Mouse (Mus musculus) left cerebral cortex, postnatal 36 days (tissue): ENCODE results near the gene Rsg1. TPM values are rescaled to one million over a fixed set of nuclear protein-coding genes. Genes with fewer than 3 reads are reported as not detected.

Source experiments
- DNase-seq, 2 experiments: peaks; one replicate each; pipeline ENCODE4 v3.0.0; 2021 to 2022; ENCODE audit warnings: low spot score in 2 of 2, mixed read lengths in 1 of 2
- intact Hi-C: fragments of 180-260 bp; cut with DNase I; formaldehyde crosslinking; loops from one replicate; pipeline ENCODE4 v1.15.1; 2025
- total RNA-seq, 2 experiments: library from RNA; stranded (reverse); gene quantifications; 2 replicates each; pipeline ENCODE4 v1.2.3; 2021

Gene Rsg1
- total RNA-seq, 2 experiments from 2014 or later: 3.2 to 3.3 TPM

- intact Hi-C loops: loop anchor here (5.0 kb wide), 2 partner anchors 67 to 127 kb away; no protein-coding TSS in a partner anchor
- DNase-seq: no peak
These were observed 55.3 kb downstream of the Rsg1 start for GRCm38 (mm10) chr4:141269080-141269479.

- intact Hi-C loops: loop anchor here (5.0 kb wide), 1 partner anchor 307 kb away; no protein-coding TSS in a partner anchor
- no peak for DNase-seq
These were observed 56.6 kb downstream of the Rsg1 start for GRCm38 (mm10) chr4:141270201-141270940.

DNA sequence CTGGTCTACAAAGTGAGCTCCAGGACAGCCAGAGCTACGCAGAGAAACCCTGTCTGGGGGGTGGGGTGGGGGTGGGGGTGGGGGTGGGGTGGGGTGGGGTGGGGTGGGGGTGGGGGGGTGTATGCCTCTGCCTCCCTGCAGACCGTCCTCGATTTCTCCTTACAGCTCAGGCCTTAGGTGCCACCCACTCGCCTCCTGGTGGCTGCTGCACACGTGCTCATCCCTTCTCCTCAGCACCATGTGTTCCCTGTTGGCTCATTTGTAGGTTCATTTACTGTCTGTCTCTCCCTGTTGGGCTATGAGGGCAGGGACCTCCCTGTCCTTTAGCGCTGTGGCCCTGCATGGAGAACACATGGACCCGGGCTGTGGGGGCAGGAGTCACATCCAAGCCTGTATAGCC is 57.5 kb downstream of the Rsg1 start:
- no peak for DNase-seq
- intact Hi-C loops: loop anchor here (5.0 kb wide), 1 partner anchor 306 kb away; no protein-coding TSS in a partner anchor

DNA sequence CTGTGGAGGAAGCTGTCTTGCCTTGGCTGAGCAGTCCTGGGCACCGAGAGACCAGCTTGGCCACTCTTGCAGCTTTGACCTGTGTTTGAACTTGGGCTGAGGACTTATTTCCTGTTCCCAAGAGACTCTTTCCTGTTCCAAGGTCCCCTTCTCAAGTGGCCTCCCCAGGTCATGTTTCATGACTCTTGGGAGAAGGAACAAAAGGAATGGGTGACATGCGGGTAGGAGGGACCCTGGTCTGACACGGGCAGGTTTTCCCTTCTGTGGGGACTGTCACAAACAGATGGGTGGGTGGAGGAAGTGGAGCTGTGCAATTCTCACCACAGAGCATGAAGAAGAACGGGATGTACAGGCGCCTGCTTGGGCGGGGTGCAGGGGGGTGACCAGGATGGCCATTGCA is 58.0 kb downstream of the Rsg1 start:
- DNase-seq: no peak
- intact Hi-C loops: loop anchor here (5.0 kb wide), 1 partner anchor 306 kb away; no protein-coding TSS in a partner anchor

DNA sequence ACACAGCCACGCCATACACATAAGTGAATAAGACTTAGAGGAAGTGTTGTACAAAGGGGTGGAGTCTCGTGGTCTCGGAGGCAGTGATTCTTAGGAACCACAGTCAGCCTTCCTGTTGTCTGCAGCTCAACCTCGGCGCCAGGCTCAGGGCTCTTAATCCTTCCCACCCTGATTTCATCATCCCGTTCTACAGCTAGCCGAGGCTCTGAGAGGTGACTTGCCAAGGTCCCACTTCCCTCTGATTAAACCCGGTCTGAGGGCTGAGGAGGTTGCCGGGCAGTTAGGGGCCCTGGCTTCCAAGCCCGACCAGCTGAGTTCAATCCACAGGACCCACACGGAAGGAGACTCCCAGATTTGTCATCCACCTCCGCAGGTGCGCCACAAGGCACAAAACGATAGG is 59.1 kb downstream of the Rsg1 start:
- DNase-seq: no peak
- intact Hi-C loops: loop anchor here (1.0 to 5.0 kb wide), 2 partner anchors 90 to 304 kb away; no protein-coding TSS in a partner anchor

- intact Hi-C loops: loop anchor here (1.0 to 5.0 kb wide), 2 partner anchors 90 to 304 kb away; no protein-coding TSS in a partner anchor
These were observed 59.5 kb downstream of the Rsg1 start for GRCm38 (mm10) chr4:141273296-141273695.

DNA sequence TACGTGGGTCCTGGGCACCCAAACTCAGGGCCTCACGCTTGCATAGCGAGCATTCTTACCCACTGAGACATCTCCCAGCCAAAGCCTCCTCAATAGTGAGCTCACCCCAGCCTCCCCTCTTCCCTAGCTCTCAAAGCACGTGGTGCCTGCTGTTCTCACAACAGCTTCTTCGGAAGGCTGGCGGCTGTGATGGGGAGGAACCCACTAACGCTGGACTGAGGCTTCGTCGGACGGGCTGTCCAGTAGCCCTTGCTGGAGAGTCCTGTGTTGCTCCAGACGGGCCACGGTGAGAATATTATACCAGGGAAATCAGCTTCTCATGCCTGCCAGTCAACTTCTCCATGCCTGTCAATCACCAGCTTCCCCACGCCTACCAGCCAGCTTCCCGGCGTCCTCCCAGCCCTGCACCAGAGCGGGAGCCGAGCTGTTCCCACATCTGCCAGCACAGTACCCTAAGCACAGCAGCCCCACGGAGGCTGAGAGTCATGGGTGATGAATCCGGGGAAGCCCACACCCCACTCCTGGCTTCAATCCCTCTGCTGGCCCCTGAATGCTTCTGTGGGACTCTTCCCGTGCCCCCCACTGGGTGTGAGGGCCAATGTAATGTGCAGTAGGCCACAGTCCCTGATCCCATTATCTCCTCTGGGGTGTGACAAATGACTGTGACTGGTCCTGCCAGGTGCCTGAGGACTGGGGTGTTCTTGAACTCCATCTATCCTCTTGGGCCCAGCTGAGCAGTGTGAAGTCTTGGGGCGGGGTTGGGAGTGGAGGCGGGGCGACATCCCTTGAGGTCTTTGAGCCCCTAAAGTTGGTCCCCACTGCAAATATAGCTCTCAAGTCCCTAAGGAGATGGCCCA is 61.0 kb downstream of the Rsg1 start:
- DNase-seq: no peak
- intact Hi-C loops: loop anchor here (5.0 kb wide), 1 partner anchor 303 kb away; no protein-coding TSS in a partner anchor

More at GRCm38 (mm10) chr4:141273296-141273695, 59.5 kb downstream of the Rsg1 start:
- peak; percentile 76 to 79 for DNase-seq

Other genes with a start within 250 kb of the Rsg1 start
- gene Atp13a2, start 227.1 kb upstream of the Rsg1 start, total RNA-seq: 100 to 1,000 TPM; 162 to 171 TPM
- 1 to 10 TPM; 3.9 to 5.9 TPM for gene Mfap2, start 203.5 kb upstream of the Rsg1 start, total RNA-seq
- 10 to 100 TPM; 40.3 to 73.7 TPM for gene Crocc, start 153.4 kb upstream of the Rsg1 start, total RNA-seq
- 10 to 100 TPM; 38.2 to 42.4 TPM for gene Necap2, start 135.6 kb upstream of the Rsg1 start, total RNA-seq
- gene Spata21, start 125.6 kb upstream of the Rsg1 start, total RNA-seq: under 1 TPM; 0.43 to 0.79 TPM
- 10 to 100 TPM; 48.2 to 48.8 TPM for gene Szrd1, start 74.2 kb upstream of the Rsg1 start, total RNA-seq
- 10 to 100 TPM; 30.5 to 31.6 TPM for gene Fbxo42, start 66.0 kb upstream of the Rsg1 start, total RNA-seq
- 10 to 100 TPM; 14.6 to 15.3 TPM for gene Arhgef19, start 25.5 kb downstream of the Rsg1 start, total RNA-seq
- gene Epha2, start 87.3 kb downstream of the Rsg1 start, total RNA-seq: 1 to 10 TPM; 1.4 to 1.5 TPM
- gene Fam131c, start 154.3 kb downstream of the Rsg1 start, total RNA-seq: 1 to 10 TPM; 3.1 TPM
- not detected for gene Clcnka, start 184.8 kb downstream of the Rsg1 start, total RNA-seq
- gene Clcnkb, start 202.1 kb downstream of the Rsg1 start, total RNA-seq: under 1 TPM in 1 of 2 experiments, not detected in 1; 0.84 TPM
- under 1 TPM; 0.18 to 0.47 TPM for gene Hspb7, start 206.8 kb downstream of the Rsg1 start, total RNA-seq
- gene Srarp, start 222.1 kb downstream of the Rsg1 start, total RNA-seq: 1 to 10 TPM; 4.2 to 5.2 TPM
- 10 to 100 TPM; 41.1 to 42.4 TPM for gene Zbtb17, start 230.7 kb downstream of the Rsg1 start, total RNA-seq